Mouse (Mus musculus) bone marrow macrophage, adult 2 months (primary cell): ENCODE data around the gene Tnc. TPM values are rescaled to one million over a fixed set of nuclear protein-coding genes. Genes with fewer than 3 reads are reported as not detected.

Experiments
- H3K27ac ChIP-seq: 2 replicates; pipeline ENCODE4 v1.5.1; 2012; ENCODE audit warnings: low read depth, low read length; ENCODE audit not compliant: insufficient read depth
- H3K4me1 ChIP-seq: 2 replicates; pipeline ENCODE4 v1.6.1; 2012; ENCODE audit warnings: low read length; ENCODE audit not compliant: control insufficient read depth, insufficient read depth
- H3K4me3 ChIP-seq: 2 replicates; pipeline ENCODE4 v1.5.1; 2012; ENCODE audit warnings: mild to moderate bottlenecking, low read length, moderate library complexity; ENCODE audit not compliant: insufficient read depth
- CTCF ChIP-seq: IDR thresholded peaks from 2 replicates; pipeline ENCODE4 v1.5.1; 2012; ENCODE audit warnings: low read depth, mild to moderate bottlenecking, low read length, moderate library complexity
- POLR2A ChIP-seq: IDR thresholded peaks from 2 replicates; pipeline ENCODE4 v1.6.1; 2012; ENCODE audit warnings: mild to moderate bottlenecking, low read depth, low read length, borderline replicate concordance
- polyA plus RNA-seq: library from polyadenylated mRNA; stranded (reverse); fragments of >200 nt; gene quantifications from 2 replicates; pipeline ENCODE4 v1.2.4, GENCODE M21; 2012; ENCODE audit not compliant: missing spikeins, insufficient read depth, insufficient read length

The Tnc gene
- 2.1 and 2.5 TPM in 2 replicates for polyA plus RNA-seq

- TF ChIP-seq POLR2A (no peak), CTCF (no peak)
- Histone ChIP-seq H3K4me3 (no peak within 1 kb of the TSS; the same call in 1 of the 2 replicates), H3K27ac (no peak within 1 kb of the TSS), H3K4me1 (no peaks in the 10 kb centered on the region)
These were observed at the start of gene Tnc for GRCm38 (mm10) chr4:64046831-64047493. Gene Tnc, minus strand, starts transcription at chr4:64047015.

- Histone ChIP-seq H3K27ac (no peak overlapping the region), H3K4me3 (no peak overlapping the region), H3K4me1 (peaks cover 23% of the 10 kb centered on the region)
- no peak for TF ChIP-seq CTCF
- no peak for TF ChIP-seq POLR2A
These were observed 47.4 kb upstream of the Tnc start for GRCm38 (mm10) chr4:64094221-64094620.

- Histone ChIP-seq H3K27ac (no peak overlapping the region), H3K4me3 (no peak overlapping the region), H3K4me1 (peaks cover 21% of the 10 kb centered on the region)
- no peak for TF ChIP-seq POLR2A
- TF ChIP-seq CTCF: no peak
These were observed 46.0 kb upstream of the Tnc start for GRCm38 (mm10) chr4:64092857-64093256.

GRCm38 (mm10) chr4:64089378-64089777, 42.6 kb upstream of the Tnc start:
- no peak overlapping the region for H3K27ac ChIP-seq
- no peak overlapping the region for H3K4me3 ChIP-seq
- no peak for TF ChIP-seq CTCF
- H3K4me1 ChIP-seq: peaks cover 32% of the 10 kb centered on the region

- Histone ChIP-seq H3K4me3 (no peak overlapping the region), H3K27ac (no peak overlapping the region), H3K4me1 (peaks cover 26% of the 10 kb centered on the region)
- no peak for TF ChIP-seq POLR2A
- no peak for TF ChIP-seq CTCF
These were observed 40.9 kb upstream of the Tnc start for GRCm38 (mm10) chr4:64087675-64088074.

GRCm38 (mm10) chr4:64085993-64086567, 39.3 kb upstream of the Tnc start:
- Histone ChIP-seq H3K4me1 (peaks cover 26% of the 10 kb centered on the region), H3K27ac (no peak overlapping the region), H3K4me3 (no peak overlapping the region)
- TF ChIP-seq CTCF (no peak), POLR2A (no peak)

GRCm38 (mm10) chr4:64083858-64084257, 37.0 kb upstream of the Tnc start:
- H3K4me3 ChIP-seq: no peak overlapping the region
- peaks cover 17% of the 10 kb centered on the region for H3K4me1 ChIP-seq
- no peak overlapping the region for H3K27ac ChIP-seq
- TF ChIP-seq POLR2A (no peak), CTCF (no peak)

GRCm38 (mm10) chr4:64078029-64078619, 31.3 kb upstream of the Tnc start:
- Histone ChIP-seq H3K27ac (no peak overlapping the region), H3K4me1 (0 out of 2 replicates have a peak, but pooled peaks cover 3% of the 10 kb centered on the region), H3K4me3 (no peak overlapping the region)
- TF ChIP-seq POLR2A: no peak
- no peak for TF ChIP-seq CTCF

- H3K27ac ChIP-seq: no peak overlapping the region
These were observed 29.7 kb upstream of the Tnc start for GRCm38 (mm10) chr4:64076349-64077025.

More at GRCm38 (mm10) chr4:64076349-64077025, 29.7 kb upstream of the Tnc start:
- 0 out of 2 replicates have a peak, but pooled peaks cover 3% of the 10 kb centered on the region for H3K4me1 ChIP-seq
- no peak for TF ChIP-seq CTCF
- no peak for TF ChIP-seq POLR2A
- H3K4me3 ChIP-seq: no peak overlapping the region
